Mouse (Mus musculus): Measurements from ENCODE around the gene Ablim2.

- TF ChIP-seq POLR2A (IDR thresholded peaks at IDR 0.05; ENCODE audit: insufficient read depth, low read depth, low read length) (no peak), CTCF (IDR thresholded peaks at IDR 0.05; ENCODE audit: insufficient read depth, low read depth, low read length) (no peak)
Observed at GRCm38 (mm10) chr5:35719880-35720279, 37.8 kb upstream of the Ablim2 start.
